Mouse (Mus musculus) lung, postnatal 4 days (tissue): ENCODE data around the gene Kif21a.

Experiments used
- DNase-seq, 2 experiments: peaks; one replicate each; pipeline ENCODE4 v3.0.0; 2021

Gene Kif21a

GRCm38 (mm10) chr15:90931451-90931850 lies 118.3 kb downstream of the Kif21a start:
- no peak for DNase-seq

DNA sequence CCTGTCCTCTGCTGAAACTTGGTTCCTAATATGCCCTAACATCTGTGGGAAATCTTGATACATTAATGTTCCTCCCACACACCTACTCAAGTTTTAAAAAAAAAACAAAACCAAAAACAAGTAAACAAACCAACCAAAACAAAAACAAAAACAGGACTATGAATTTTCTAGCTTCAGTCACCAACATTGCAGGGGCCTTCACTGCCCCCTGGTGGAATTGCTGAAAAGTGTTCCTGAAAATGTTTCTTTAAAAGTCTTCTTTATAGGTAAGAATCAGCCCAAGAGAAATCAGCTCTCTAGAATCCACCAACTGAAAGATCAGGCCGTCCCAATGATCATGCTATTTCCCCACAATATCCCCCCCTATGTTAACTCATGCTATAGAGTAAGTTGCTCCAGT lies 120.7 kb downstream of the Kif21a start:
- peak in 1 of 2 experiments; percentile 15 for DNase-seq

DNA sequence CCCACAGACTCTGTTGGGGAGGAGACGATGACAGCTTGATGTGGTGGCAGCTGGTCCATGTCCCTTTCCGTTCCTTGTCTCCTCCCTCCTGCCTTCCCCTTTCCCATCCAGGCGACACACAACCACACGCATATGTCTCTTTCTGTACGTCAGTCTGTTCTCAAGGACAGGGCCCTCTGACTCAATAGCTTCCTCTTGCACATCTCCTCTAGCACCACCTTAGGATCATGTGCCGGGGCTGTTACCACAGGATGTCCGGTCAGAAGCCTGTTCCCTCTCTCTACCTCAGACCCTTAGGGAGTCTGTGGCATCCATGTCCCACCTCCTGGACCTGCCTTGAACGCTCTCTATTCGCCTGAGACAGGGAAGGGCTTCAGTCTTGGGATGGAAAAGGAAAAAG lies 153.3 kb downstream of the Kif21a start:
- DNase-seq, result peak in 1 of 2 experiments; percentile 19

DNA sequence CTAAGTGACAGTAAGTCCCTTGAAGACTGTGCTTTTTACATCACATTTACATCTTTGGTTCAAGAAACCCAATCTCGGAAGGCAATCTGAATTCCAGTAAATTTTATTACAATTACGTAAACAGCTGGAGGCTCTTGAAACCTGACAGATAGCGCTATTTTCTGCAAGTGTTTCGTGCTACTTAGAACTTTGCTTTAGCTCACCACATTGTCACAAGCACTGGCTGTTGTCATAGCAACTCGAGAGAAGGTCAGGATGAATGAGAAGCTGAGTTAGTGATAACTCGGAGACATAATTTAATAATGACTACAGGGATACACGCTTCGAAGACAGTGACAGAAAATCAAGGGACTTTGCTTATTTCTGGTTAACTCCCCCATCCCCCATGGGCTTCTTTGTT lies 162.3 kb downstream of the Kif21a start:
- DNase-seq, result no peak
